Mouse (Mus musculus) limb, embryonic 15.5 days (tissue): ENCODE data around the gene Cbll1. TPM values are rescaled to one million over a fixed set of nuclear protein-coding genes. Genes with fewer than 3 reads are reported as not detected.

ENCODE experiments used
- ATAC-seq: fragments of 200-750 bp; cut with Nextera tagmentation; 2 replicates; pipeline ENCODE4 v1.8.0; 2017; ENCODE audit warnings: low read depth, moderate TSS enrichment; ENCODE audit not compliant: insufficient number of reproducible peaks, low FRiP score, low TSS enrichment
- H3K27ac ChIP-seq: fragments of 300-500 bp; sonication (generic); 2 replicates; pipeline ENCODE4 v1.5.1; 2015; ENCODE audit warnings: moderate library complexity, mild to moderate bottlenecking, inconsistent platforms
- H3K27me3 ChIP-seq: fragments of 300-500 bp; sonication (generic); 2 replicates; pipeline ENCODE4 v1.6.1; 2015; ENCODE audit warnings: inconsistent platforms
- H3K36me3 ChIP-seq: fragments of 300-500 bp; sonication (generic); 2 replicates; pipeline ENCODE4 v1.6.1; 2015; ENCODE audit warnings: inconsistent platforms
- H3K4me1 ChIP-seq: fragments of 300-500 bp; sonication (generic); 2 replicates; pipeline ENCODE4 v1.6.1; 2015; ENCODE audit warnings: inconsistent platforms
- H3K4me2 ChIP-seq: fragments of 300-500 bp; sonication (generic); 2 replicates; pipeline ENCODE4 v1.6.1; 2015; ENCODE audit warnings: mild to moderate bottlenecking, inconsistent platforms
- H3K4me3 ChIP-seq: fragments of 300-500 bp; sonication (generic); 2 replicates; pipeline ENCODE4 v1.5.1; 2015; ENCODE audit warnings: mild to moderate bottlenecking, inconsistent platforms
- H3K9ac ChIP-seq: fragments of 300-500 bp; sonication (generic); 2 replicates; pipeline ENCODE4 v1.6.1; 2015; ENCODE audit warnings: inconsistent platforms
- H3K9me3 ChIP-seq: fragments of 300-500 bp; sonication (generic); 2 replicates; pipeline ENCODE4 v1.6.1; 2016; ENCODE audit warnings: inconsistent platforms
- WGBS: fragments of 180-500 bp; shearing (Covaris S2); methylation state at CpG from one replicate; pipeline ENCODE4 v1.1.7; 2015; 5-methylcytosine and 5-hydroxymethylcytosine counted together
- polyA plus RNA-seq: library from polyadenylated mRNA; unstranded; fragments of >200 nt; fragmentation: Nextera tagmentation; extraction: Ambion mirVana; gene quantifications from 2 replicates; pipeline ENCODE4 v1.2.1, GENCODE M21; 2015

Gene Cbll1
- polyA plus RNA-seq: 10.6 and 11.5 TPM in 2 replicates

- Histone ChIP-seq H3K36me3 (peaks cover under 1% of the 10 kb centered on the region; the same call in 1 of the 2 replicates), H3K4me3 (peak within 1 kb of the TSS; percentile 95), H3K4me1 (peaks cover 13% of the 10 kb centered on the region), H3K27ac (peak within 1 kb of the TSS; percentile 91), H3K27me3 (no peaks in the 10 kb centered on the region), H3K4me2 (peak within 1 kb of the TSS; percentile 81), H3K9ac (peak within 1 kb of the TSS; percentile 76), H3K9me3 (no peaks in the 10 kb centered on the region)
- WGBS: under 1% methylated on average over 68 of the region's 68 CpGs
- ATAC-seq: peak; percentile 99
These were observed at the start of gene Cbll1 for GRCm38 (mm10) chr12:31499314-31500131. Gene Cbll1 (minus strand): TSS chr12:31499616.

DNA sequence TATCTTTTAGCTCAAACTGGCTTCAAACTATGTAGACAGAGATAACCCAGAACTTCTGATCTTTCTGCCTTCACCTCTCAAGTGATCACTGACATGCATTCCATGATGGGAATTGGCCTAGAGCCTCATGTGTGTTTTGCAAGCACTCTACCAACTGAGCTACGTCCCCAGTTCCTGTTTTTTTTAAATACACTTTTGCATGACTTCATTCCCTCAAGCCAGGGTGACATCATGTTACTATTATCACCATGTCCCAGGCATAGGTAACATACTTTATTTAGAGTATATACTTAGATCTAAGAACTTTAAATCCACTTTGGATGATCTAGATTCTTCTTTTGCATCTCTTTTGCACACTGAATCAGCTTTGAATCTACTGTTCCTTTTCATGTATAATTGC lies 46.6 kb upstream of the Cbll1 start:
- Histone ChIP-seq H3K4me3 (no peak overlapping the region), H3K9ac (no peak overlapping the region), H3K27me3 (no peaks in the 10 kb centered on the region), H3K4me2 (no peak overlapping the region), H3K27ac (no peak overlapping the region), H3K4me1 (no peaks in the 10 kb centered on the region), H3K36me3 (no peaks in the 10 kb centered on the region), H3K9me3 (no peaks in the 10 kb centered on the region)
- WGBS: 48% methylated on average over 1 of the region's 1 CpGs
- ATAC-seq: no peak

DNA sequence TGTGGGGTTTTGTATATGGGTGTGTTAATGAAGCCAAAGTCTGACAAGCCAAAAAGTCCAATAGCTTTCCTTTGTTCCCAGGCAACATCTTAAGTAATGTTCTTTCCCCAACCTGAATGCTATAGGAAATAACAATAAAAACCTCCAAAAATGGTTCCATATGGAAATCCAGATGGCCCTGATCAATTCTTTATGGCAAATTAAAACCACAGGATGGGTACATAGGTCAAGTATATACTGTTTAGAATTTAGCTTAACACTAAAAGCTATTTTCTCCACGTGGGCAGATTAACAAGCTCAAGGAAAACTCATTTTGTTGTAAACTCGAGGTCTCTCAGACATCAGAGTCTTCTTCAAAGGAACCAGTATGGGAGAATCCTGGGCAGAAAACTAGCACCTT lies 45.8 kb upstream of the Cbll1 start:
- H3K27ac ChIP-seq: no peak overlapping the region
- no peaks in the 10 kb centered on the region for H3K9me3 ChIP-seq
- no peak overlapping the region for H3K4me3 ChIP-seq
- ATAC-seq: no peak
- H3K4me2 ChIP-seq: no peak overlapping the region
- no peaks in the 10 kb centered on the region for H3K36me3 ChIP-seq
- H3K9ac ChIP-seq: no peak overlapping the region
- 15% methylated on average over 2 of the region's 2 CpGs for WGBS
- H3K4me1 ChIP-seq: no peaks in the 10 kb centered on the region
- H3K27me3 ChIP-seq: no peaks in the 10 kb centered on the region

DNA sequence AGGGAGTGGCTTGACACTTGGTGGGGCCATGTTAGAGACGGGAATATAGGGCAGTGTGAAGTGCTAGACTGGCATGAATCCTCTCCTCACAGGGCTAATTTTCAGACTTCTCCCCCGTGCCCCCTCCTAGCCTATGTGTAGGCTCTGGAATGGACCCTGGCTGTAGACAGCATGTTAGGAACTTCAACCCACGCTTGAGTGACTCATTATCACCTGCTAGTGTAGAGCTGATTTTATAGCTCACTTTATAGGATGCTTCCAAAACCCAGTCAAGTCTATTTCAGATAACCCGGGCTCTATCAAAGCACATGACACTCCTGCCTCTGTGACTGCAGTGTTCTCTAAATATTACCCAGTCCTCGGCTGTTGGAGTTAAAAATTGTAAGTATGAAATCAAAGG lies 42.1 kb upstream of the Cbll1 start:
- no peak for ATAC-seq
- 65% methylated on average over 5 of the region's 5 CpGs for WGBS
- peaks cover 3% of the 10 kb centered on the region; the same call in 1 of the 2 replicates for H3K4me1 ChIP-seq

DNA sequence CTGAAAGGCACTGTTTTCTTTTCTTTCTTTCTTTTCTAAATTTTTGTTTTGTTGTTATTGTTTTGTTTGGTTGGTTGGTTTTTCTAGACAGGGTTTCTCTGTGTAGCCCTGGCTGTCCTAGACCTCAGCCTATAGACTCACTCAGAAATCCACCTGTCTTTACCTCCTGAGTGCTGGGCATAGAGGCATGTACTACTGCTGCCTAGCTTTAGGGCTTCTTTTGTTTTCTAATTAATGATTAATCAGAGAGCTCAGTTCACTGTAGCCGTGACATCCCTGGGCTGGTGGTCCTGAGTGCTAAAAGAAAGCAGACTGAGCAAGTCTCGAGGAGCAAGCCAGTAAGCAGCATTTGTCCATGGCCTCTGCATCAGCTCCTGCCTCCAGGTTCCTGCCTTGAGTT lies 40.4 kb upstream of the Cbll1 start:
- no peak for ATAC-seq
- H3K27me3 ChIP-seq: no peaks in the 10 kb centered on the region
- WGBS: 72% methylated on average over 2 of the region's 2 CpGs
- H3K4me1 ChIP-seq: peaks cover 3% of the 10 kb centered on the region; the same call in 1 of the 2 replicates
- H3K4me2 ChIP-seq: no peak overlapping the region
- no peaks in the 10 kb centered on the region for H3K36me3 ChIP-seq
- H3K4me3 ChIP-seq: no peak overlapping the region
- no peaks in the 10 kb centered on the region for H3K9me3 ChIP-seq
- H3K9ac ChIP-seq: no peak overlapping the region
- H3K27ac ChIP-seq: no peak overlapping the region

More for the DNA sequence above, 42.1 kb upstream of the Cbll1 start:
- Histone ChIP-seq H3K4me3 (no peak overlapping the region), H3K9ac (no peak overlapping the region), H3K27ac (no peak overlapping the region), H3K27me3 (no peaks in the 10 kb centered on the region), H3K36me3 (no peaks in the 10 kb centered on the region), H3K9me3 (no peaks in the 10 kb centered on the region), H3K4me2 (no peak overlapping the region)

DNA sequence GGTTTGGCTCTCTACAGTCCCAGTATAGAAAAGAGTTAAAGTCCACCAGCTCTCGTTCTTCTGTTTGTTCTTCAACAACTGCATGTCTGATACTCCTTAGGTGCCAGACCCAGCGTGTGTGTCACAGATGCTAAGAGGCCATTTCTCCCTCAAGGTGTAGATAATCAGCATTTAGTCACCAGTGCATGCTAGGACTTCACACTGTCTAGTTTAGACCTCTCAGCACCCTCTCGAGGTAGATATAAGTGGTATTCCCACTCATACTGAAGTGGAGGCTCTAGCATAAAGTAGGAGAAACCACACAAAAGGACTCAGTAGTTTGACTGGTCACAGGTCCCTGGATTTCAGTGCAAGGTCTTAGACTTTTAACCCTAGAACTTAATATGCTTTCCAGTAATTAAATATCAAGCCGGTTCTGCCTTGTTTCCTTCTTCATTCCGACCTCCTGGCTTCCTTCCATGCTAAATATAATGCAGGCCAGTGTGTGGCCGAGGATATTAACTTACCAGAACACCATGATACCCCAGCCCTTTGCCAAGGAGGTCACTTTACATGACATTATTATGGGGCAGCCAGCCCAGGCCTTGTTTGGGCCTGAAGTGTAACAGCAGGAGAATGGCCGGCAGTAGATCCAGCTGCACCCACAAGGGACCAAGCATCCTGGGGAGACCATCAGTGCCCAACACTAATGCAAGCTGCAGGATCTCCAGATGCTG lies 38.3 kb upstream of the Cbll1 start:
- Histone ChIP-seq H3K36me3 (no peaks in the 10 kb centered on the region), H3K9ac (no peak overlapping the region), H3K27me3 (no peaks in the 10 kb centered on the region), H3K4me1 (peaks cover 12% of the 10 kb centered on the region; the same call in 1 of the 2 replicates), H3K4me2 (no peak overlapping the region), H3K4me3 (no peak overlapping the region), H3K9me3 (no peaks in the 10 kb centered on the region), H3K27ac (no peak overlapping the region)
- WGBS: 42% methylated on average over 7 of the region's 7 CpGs
- no peak for ATAC-seq

DNA sequence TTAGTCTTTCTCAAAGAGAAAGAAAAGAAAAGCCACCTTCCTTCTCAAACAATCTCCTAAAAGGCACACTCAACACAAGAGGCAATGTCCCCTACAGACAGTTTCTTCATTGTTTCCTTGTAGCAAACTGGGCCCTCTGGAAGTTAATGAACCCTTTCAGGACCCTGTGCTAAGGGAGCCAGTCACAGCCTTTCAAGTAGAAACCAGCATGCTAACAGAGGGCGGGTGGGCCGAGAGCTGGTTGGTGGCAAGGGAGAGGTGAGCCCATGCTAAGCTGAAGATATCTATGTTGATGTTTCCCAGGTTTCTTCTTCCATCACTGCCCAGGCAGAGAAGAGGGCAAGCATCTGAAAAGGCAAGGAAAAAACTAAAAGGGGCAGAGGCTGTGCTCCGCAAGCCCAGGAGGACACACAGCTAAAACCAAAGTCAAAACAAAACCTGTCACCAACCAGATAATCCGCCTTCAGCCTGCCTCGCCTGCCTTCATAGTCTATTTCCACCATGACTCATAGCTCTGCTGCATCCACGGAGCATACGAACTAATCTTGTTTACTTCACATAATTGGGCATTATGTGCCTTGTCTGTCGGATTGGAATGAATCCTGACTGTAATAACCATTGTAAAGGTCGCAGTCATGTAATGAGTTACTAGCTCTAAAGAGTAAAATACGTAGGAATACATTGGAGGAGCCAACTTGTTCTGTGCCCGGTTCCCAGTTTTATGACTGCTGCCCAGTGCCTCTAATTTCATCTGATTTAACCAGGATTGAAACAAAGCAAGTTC lies 34.8 kb upstream of the Cbll1 start:
- H3K27ac ChIP-seq: no peak overlapping the region
- no peak for ATAC-seq

GRCm38 (mm10) chr12:31533218-31533908 lies 33.9 kb upstream of the Cbll1 start:
- Histone ChIP-seq H3K36me3 (no peaks in the 10 kb centered on the region), H3K4me3 (no peak overlapping the region), H3K27ac (no peak overlapping the region), H3K4me2 (no peak overlapping the region), H3K9me3 (no peaks in the 10 kb centered on the region), H3K9ac (no peak overlapping the region), H3K27me3 (no peaks in the 10 kb centered on the region), H3K4me1 (peaks cover 12% of the 10 kb centered on the region; the same call in 1 of the 2 replicates)
- WGBS: 27% methylated on average over 10 of the region's 10 CpGs
- no peak for ATAC-seq

More for the DNA sequence above, 34.8 kb upstream of the Cbll1 start:
- Histone ChIP-seq H3K4me1 (peaks cover 12% of the 10 kb centered on the region; the same call in 1 of the 2 replicates), H3K9ac (no peak overlapping the region), H3K27me3 (no peaks in the 10 kb centered on the region), H3K4me3 (no peak overlapping the region), H3K36me3 (no peaks in the 10 kb centered on the region), H3K9me3 (no peaks in the 10 kb centered on the region), H3K4me2 (no peak overlapping the region)
- WGBS: 58% methylated on average over 11 of the region's 11 CpGs

GRCm38 (mm10) chr12:31532054-31532453 lies 32.6 kb upstream of the Cbll1 start:
- Histone ChIP-seq H3K27me3 (no peaks in the 10 kb centered on the region), H3K36me3 (no peaks in the 10 kb centered on the region), H3K4me1 (0 out of 2 replicates have a peak, but pooled peaks cover 8% of the 10 kb centered on the region), H3K4me3 (no peak overlapping the region), H3K27ac (no peak overlapping the region), H3K9me3 (no peaks in the 10 kb centered on the region), H3K4me2 (no peak overlapping the region), H3K9ac (no peak overlapping the region)
- WGBS: 65% methylated on average over 14 of the region's 14 CpGs
- no peak for ATAC-seq

DNA sequence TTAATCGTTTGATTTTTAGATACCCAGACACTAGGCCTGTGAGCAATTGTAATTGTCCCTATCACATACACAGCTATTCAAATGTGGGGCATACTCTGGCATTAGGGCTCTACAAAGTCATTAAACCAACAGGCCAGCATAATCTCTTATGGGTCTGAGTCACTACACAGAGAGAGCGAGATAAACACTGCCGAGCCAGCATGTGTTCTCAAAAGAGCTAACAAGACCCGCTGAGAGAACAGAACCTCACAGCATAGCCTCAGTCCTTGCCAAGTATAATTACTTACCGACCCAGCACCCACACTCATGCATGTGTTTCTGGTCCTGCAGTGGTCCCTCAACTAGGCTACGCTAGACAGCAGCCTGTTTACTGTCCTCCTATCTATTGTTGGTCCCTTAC lies 28.0 kb upstream of the Cbll1 start:
- no peak overlapping the region for H3K4me3 ChIP-seq

GRCm38 (mm10) chr12:31521371-31521770 lies 22.0 kb upstream of the Cbll1 start:
- ATAC-seq: no peak
- WGBS: 81% methylated on average over 3 of the region's 3 CpGs
- Histone ChIP-seq H3K9ac (no peak overlapping the region), H3K4me1 (no peaks in the 10 kb centered on the region), H3K9me3 (no peaks in the 10 kb centered on the region), H3K36me3 (no peaks in the 10 kb centered on the region), H3K27me3 (no peaks in the 10 kb centered on the region), H3K4me2 (no peak overlapping the region), H3K27ac (no peak overlapping the region), H3K4me3 (no peak overlapping the region)

More for the DNA sequence above, 28.0 kb upstream of the Cbll1 start:
- H3K27me3 ChIP-seq: no peaks in the 10 kb centered on the region
- no peaks in the 10 kb centered on the region for H3K4me1 ChIP-seq
- WGBS: 60% methylated on average over 6 of the region's 6 CpGs
- no peak overlapping the region for H3K9ac ChIP-seq
- no peaks in the 10 kb centered on the region for H3K36me3 ChIP-seq
- no peaks in the 10 kb centered on the region for H3K9me3 ChIP-seq
- H3K27ac ChIP-seq: no peak overlapping the region
- H3K4me2 ChIP-seq: no peak overlapping the region
- no peak for ATAC-seq
